Mouse (Mus musculus): ENCODE data around the gene Dbt. TPM values are rescaled to one million over a fixed set of nuclear protein-coding genes. Genes with fewer than 3 reads are reported as not detected.
A peak's percentile ranks its signal among the peaks of the same experiment; 100 is the strongest.

Gene Dbt
- total RNA-seq (2021): 10 to 100 TPM; 59.8 to 62.9 TPM

DNA sequence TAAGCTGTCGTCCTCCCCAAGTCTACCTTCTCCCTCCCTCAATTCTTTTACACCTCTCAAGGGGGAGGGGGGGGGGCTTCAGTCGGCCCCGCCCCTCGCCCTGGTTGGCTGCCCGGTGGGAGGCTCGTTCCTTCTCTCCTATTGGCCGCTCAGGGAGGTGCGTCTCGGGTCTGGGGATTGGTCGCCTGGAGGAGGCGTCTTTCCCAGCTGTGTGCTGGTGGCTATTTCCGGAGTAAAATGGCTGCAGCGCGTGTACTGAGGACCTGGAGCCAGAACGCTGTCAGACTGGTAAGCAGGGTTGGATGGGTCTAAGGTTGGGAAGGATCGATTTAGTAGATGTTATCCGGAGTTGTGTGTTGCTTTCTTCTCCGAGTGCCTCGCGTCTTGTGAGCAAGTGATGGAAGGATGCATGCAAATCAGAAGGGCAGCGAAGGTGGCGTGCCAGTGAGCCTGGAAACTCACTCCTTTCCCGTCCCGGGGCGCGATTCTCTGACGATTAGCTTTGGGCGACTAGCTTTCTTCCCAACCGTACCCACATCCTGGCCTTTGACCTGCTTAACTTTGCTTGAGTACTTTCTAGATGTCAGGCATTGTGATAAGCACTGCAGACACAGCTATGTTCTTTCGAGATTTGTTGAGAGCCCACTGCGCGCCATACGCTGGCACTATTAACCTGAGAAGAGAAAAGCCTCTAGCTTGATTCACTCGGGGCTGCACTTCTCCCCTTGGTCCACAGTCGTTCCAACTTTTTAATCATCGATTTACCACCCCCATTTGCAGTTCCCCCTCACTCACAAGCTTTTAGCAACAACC lies at the start of gene Dbt:
Gene Dbt (plus strand): TSS at position 167 of the 813 bp plus-strand sequence.
- intact Hi-C loops (cut with DNase I): loop anchor here (5.0 kb wide), 1 partner anchor 149 kb away; the partner anchor contains the start of gene Mfsd14a
- DNase-seq: peak; percentile 80 to 82

DNA sequence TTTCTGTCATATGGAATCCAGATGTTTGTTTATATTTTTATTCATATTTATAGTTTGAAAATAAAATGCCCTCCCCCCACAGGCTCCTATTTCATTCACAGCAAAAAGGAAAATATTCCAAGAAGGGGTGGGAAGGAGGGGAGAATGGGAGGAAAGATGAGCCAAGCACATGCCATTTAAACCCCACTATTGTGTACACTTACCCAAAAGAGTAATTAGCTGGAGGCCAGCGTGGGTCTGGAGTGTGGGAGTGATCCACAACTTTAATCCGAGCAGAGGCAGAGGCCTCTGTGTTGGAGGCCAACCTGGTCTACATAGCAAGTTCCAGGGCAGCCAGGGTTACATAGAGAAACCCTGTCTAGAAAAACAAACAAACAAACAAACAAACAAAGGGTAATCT lies 48.6 kb upstream of the Dbt start:
- intact Hi-C loops (cut with DNase I): no loop called here

DNA sequence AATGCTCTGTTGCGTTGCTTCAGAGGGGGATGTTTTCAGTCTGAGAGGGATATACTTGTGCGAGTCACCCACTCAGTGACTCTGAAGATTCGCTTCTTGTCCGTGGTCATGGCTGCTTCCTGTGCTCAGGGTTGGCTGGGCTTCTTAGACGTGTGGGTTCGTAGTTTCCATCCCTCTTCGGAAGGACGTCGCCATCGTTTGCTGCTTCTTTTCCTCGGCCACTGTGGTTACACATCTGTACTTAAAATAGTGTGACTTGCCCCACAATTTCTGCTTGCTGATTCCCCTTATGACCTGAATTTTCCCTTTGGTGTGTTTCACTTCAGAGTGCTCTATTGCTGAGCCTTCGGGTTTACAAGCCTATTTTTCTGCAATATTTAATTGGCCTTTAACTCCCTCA lies 47.2 kb upstream of the Dbt start:
- no peak for DNase-seq
- intact Hi-C loops (cut with DNase I): no loop called here

More for the DNA sequence above, 48.6 kb upstream of the Dbt start:
- DNase-seq: no peak

DNA sequence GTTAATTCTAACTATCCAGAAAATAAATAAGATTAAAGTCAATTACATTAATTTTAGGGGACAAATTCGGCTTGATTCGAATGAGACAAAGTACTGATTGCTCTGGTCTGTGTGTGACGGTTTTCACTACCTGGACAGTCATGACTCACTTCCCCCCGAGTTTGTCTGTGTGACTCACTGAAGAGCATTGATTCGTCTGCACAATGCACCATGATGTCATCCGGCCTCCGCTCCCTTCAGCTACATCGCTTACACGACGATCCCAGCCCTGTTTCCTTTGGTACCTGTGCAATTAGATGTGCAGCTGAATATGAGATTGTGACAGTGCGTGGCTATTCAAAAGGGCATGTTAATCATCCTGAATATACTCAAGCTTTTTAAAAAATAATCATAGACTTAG lies 38.3 kb upstream of the Dbt start:
- intact Hi-C loops (cut with DNase I): no loop called here
- DNase-seq: no peak

DNA sequence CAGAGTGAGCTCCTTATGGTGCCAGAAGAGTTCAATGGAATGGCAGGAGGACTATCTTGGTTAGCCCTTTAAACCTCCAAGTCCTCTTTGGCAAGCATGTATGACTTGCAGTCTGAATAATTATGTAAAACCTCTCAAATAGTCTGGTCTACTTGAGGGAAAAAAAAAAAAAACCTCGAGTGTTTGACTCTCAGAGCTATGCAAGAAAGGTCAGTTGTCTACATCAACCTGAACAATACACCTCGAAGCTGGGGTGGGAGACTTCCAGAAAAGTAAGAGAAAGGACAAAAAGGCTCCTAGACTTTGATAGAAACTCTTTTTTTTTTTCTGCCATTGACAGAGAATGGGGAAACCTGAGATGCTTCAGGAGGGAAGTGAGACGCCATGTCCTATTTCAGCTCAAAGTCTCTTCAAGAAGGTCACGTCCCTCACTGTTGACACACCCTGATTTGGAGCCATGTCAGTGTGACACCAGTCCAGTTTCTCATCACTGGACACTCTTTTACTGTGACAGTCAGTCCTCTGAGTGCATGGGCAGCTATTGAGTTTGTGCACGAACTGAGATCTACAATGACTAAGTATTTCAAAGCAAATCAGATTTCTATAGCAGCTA lies 36.1 kb upstream of the Dbt start:
- intact Hi-C loops (cut with DNase I): no loop called here
- no peak for DNase-seq

DNA sequence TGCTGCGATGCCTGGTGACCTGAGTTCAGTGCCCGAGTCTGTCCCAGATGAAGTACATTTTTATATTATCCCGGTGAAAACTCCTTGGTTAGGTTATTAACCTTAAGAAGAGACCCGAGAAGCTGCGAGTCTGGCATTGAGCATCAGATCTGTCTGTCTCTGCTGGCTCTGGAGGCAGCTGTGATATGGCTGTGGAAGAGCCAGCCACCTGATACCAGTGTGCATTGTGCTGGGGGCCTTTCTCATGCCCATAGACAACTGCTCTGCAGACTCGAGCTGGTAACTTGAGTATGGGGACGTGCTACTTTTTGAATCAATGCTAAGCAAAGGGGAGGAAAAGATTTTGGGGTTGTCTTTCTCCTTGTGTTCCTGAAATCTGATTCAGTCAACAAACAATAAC lies 35.5 kb upstream of the Dbt start:
- intact Hi-C loops (cut with DNase I): no loop called here
- DNase-seq: no peak

DNA sequence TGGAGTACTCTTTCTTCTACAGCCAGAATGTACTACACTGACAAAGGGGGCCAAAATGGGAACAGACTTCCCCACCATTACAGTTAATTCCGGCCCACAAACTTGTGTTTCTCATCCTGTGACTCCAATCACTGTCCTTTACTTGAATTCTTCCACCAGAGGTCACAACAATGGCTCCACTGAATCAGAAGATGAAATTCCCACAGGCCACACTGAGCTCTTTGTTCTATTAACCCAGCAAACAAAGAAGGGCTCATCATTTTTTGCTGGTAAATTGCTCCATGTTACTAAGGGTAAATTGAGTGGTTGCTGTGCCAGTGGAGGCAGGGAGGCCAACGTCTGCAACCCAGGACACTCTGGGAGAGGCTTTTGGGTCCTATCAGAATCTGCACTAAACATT lies 32.8 kb upstream of the Dbt start:
- intact Hi-C loops (cut with DNase I): no loop called here

DNA sequence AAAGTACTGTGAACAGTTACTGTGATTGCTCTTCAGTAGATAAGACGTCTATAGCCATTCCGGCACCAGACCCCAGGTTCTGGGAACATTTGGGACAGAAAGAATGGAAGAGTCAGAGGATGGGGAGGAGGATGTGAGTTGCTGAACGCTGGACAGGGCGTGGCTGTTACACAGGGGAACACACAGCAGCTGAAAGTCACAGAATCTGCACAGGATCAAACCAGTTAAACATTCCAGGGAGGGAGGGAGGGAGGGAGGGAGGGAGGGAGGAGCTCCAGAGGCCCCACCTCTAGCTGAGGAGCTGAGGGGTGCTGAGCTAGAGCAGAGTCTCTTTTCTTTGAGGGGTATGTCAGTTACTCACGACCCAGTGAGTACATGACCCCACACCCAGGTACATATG lies 31.9 kb upstream of the Dbt start:
- intact Hi-C loops (cut with DNase I): no loop called here
- no peak for DNase-seq

More for the DNA sequence above, 32.8 kb upstream of the Dbt start:
- no peak for DNase-seq

DNA sequence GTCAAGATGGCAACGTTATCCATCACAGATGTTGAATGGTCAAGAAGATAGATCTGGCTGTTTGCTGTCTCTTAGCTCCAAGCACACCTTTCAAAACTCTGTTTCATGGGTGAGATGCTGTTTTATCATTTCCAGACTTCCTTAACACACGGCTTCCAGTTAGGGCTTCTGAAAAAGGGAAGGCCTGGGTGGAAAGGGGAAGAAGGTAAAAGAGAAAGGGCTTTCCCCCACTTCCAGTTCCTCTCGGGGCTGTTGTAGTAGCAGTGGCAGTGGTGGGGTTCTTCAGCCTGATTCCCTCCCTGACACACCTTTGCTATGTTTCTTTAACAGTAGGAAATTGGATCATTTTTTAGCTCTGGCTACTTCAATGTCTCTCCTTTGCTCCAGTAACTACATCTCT lies 30.1 kb upstream of the Dbt start:
- intact Hi-C loops (cut with DNase I): no loop called here
- no peak for DNase-seq

DNA sequence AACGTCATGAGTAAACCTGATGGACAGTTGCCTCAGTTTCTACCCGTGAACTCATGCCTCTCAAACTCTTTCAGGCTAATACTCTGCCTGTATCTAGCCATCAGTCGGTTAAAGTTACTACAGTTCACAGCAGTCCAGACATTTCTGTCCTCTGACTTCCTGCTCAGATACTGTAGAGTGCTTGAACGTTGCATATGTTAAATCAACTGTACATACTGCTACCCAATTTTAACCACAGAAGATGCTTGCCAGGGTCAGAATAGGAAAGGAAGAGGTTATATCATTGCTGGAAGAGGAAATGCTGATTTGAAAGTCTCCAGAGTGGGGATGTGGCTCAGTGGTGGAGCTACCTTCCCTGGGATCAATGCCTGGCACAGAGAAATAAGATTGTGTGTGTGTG lies 29.6 kb upstream of the Dbt start:
- intact Hi-C loops (cut with DNase I): no loop called here
- DNase-seq: no peak

DNA sequence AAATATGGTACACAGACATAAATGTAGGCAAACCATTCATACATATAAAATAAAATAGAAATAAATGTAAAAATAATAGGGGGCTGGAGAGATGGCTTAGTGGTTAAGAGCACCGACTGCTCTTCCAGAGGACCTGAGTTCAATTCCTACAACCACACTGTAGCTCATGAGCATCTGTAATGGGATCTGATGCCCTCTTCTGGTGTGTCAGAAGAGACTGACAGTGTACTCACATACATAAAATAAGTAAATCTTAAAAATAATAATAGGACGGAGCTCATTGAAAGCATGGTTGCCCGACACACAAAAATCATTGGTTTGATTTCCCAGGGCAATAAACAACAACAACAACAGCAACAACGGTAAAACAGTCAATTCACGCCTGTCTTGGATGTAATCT lies 21.9 kb upstream of the Dbt start:
- intact Hi-C loops (cut with DNase I): loop anchor here (5.0 kb wide), 1 partner anchor 64 kb away; no protein-coding TSS in a partner anchor
- no peak for DNase-seq

DNA sequence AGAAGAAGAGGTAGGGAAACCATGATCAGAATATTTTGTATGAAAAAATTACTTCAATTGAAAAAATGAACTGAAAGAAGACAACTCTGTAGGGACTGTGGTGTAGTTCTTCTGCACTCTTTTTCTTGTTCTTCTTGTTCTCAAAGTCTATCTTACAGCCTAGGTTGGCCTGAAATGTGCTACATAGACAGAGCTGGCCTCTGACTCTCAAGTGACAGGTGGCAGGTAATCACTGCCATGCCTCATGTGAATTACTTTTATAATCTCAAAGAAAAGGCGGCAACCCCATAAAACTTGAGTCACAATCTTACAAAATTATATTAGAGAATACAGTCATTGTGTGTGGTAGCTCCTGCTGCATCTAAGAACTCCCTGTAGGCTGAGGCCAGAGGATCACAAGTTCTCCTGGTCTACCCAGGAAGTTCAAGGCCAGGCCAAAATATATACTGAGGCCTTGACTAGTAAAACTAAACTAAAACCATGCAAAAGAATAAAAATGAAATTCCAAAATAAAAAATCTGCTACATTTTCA lies 20.9 kb upstream of the Dbt start:
- DNase-seq: no peak
- intact Hi-C loops (cut with DNase I): loop anchor here (5.0 kb wide), 1 partner anchor 65 kb away; no protein-coding TSS in a partner anchor

DNA sequence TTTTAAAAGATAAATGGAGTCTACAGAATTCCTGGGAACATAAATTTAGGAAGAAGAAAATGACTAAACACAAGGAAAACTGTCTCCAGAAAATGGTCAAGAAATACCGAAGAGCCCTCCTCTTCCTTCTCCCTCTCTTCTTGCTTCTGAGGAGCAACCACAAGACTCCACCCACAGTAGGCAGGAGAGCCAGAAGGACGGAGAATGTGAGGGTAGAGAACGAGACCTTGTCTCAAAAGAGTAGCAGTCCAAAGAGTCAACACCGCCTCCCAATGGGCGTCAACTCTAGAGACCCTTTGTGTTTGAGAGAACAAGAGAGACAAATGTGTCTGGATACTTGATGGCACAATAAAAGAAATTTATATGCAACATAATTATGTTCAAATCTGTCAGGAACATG lies 19.2 kb upstream of the Dbt start:
- no peak for DNase-seq
- intact Hi-C loops (cut with DNase I): loop anchor here (1.0 to 5.0 kb wide), 2 partner anchors 66 to 161 kb away; no protein-coding TSS in a partner anchor

DNA sequence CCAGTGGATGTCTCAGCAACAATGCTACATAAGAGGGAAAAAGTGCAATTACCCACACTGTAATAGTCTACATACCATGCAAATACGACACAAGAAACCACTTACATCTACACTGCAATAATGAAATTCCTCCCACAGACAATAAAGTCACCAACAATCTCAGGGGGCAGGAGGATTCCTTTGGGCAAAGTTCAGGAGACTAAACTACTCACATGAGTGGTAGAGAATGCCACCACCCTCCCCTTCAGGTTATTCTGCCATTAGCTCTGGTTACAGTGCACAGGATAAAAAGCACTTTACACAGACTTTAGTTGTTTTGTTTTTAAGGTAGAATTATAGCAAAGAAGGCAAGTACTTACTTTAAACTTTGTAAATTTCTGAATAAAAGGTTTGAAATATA lies 17.2 kb upstream of the Dbt start:
- intact Hi-C loops (cut with DNase I): no loop called here

DNA sequence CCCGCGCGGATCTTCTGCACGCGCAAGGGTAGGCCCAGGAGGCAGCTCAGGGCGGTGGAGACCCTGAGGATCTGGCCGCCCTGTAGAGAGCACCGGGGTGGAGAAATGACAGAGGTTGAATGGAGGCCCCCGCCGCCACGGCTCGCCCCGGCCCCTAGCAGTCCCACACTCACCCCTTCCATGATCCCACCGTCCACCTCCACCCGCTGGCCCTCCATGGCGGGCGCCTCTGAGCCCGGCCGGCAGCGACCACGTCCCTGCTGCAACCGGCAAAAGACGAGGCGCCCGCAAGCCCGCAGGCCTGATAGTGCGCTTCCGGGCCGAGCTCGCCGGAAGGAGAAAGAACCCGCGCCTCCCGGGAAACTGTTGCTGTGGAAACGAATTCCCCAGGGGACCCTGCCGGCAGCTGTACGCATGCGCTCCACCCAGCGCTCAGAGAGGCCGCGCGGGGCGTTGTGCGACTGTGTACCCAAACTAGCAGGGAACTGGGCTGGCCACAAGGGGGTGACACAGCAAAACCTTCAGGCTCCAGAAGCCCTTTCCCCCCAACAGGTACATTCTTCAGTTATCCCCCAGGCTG lies 5.0 kb upstream of the Dbt start, which contains the start of gene Rtca:
Gene Rtca (minus strand): TSS at position 437 of the 580 bp plus-strand sequence.
- intact Hi-C loops (cut with DNase I): loop anchor here (2.0 to 5.0 kb wide), 7 partner anchors 55 to 476 kb away; partner anchors contain the start of genes Cdc14a, Lrrc39 and Sass6

More for the DNA sequence above, 17.2 kb upstream of the Dbt start:
- no peak for DNase-seq

DNA sequence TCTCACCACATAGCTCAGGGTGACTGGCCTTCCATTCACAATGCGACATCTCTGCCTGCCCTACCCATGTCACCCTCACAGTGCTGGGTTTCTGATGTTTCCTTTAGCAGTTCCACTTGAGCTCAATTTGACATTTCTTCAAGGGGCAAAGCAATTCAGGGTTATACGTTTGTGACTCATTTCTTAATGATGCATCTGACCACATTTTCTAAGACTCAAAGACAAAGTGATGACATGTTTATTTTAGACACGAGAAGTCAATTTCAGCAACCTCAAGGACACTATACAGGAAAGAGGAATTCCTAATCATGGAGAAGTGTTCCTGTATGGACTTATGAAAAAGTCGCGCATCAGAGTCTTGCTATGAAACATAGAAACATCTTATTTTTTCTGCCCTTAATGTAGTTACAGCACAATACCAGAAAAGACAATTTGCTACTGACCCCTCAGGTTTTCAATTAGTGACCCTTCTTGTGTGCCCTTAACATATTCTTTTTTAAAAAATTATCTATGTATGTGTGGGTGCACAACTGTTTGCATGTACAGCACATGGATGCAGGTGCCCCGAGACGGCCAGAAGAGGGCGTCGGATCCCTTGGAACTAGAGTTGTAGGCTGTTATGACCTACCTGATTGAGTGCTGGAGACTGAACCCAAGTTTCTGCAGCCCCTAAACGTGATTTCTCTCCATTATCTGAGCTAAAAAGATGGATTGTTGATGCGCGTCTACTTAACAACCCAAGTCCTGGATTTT lies 543 bp upstream of the Dbt start:
- peak in 1 of 2 experiments; percentile 26 for DNase-seq
- intact Hi-C loops (cut with DNase I): loop anchor here (5.0 kb wide), 1 partner anchor 150 kb away; the partner anchor contains the start of gene Mfsd14a

More for the DNA sequence above, 5.0 kb upstream of the Dbt start, which contains the start of gene Rtca:
- DNase-seq: peak; percentile 99 to 100

DNA sequence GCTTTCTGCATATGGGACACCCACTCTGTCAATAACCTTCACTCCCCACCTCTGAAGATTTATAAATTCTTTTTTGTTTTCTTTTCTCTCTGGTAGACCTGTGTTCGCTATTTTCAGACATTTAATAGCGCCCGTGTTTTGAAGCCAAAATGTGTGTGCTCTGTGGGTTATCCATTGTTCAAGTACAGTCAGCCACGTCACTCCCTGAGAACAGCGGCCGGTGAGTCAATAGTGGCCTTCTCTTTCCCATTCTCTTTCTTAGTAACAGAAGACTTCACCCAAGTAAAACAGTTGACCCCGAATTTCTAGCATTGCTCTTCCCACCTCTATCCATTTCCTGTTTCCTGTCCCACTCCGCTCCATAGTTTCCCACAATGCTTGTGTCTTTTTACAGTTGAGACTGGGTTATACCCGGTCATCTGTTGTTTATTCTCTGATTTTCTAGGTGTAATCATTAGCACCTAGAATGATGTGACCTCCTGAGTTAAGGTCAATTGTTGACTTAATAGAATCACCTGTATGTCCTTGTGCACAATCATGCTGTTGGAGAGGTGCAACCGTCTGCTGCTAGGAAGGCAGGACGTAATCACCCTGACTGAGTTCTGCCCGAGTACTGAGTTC lies 7.4 kb downstream of the Dbt start:
- no peak for DNase-seq
- intact Hi-C loops (cut with DNase I): no loop called here

DNA sequence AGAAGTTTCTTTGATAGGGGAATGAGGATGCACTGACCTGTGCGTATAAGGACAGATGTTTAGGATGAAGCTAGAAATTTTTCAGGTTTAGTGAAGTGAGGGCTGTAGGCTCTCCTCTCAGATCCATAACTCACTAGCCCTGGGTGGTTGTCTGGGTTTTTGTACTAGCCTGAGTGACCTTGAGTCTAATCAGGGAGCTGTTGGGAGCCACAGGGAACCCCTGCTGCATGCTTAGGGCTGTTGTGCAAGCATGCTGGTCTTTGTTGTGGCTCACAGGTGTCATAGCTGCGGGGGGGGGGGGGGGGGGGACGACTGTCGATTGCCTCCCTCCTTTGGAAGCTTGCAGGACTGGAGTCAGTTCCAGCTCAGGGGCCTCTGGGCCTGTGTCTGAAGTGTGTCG lies 16.9 kb downstream of the Dbt start:
- no peak for DNase-seq
- intact Hi-C loops (cut with DNase I): no loop called here

DNA sequence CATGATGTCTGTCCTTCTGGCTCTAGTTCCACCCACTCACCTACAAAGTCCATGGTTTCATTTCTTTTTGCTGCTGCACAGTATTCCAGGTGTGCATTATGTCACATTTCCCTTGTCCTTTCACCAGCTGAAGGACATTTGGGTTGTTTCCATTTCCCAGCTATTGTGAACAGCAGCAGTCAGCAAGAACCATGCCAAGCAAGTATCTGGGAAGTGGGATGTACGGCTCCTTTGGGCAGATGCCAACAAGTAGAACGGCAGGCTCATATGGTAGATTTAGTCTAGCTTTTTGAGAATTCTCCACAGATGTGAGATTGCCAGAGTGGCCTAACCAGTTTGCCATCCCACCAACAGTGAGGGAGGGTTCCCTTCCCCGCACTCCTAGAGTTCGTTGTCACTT lies 18.0 kb downstream of the Dbt start:
- intact Hi-C loops (cut with DNase I): no loop called here
- DNase-seq: no peak
